Mouse (Mus musculus): ENCODE results near the gene Sorl1. TPM values are rescaled to one million over a fixed set of nuclear protein-coding genes. Genes with fewer than 3 reads are reported as not detected.
A peak's percentile ranks its signal among the peaks of the same experiment; 100 is the strongest.
"Not testable (repeated sequence)": the region's sequence is repeated elsewhere in the genome, so short reads cannot be mapped to it uniquely, and the experiment has no call there.

Gene Sorl1
- polyA plus RNA-seq, 1 experiment from 2014 or later = 11.4 TPM

GRCm38 (mm10) chr9:42070856-42071255, 53.2 kb downstream of the Sorl1 start:
- WGBS = 95% methylated on average over 6 of the region's 6 CpGs
- peaks cover 8% of the 10 kb centered on the region; the same call in 1 of the 2 replicates for H3K4me1 ChIP-seq (ENCODE audit: control insufficient read depth, insufficient read depth, low read depth, low read length)
- no peak for ATAC-seq
- H3K36me3 ChIP-seq (ENCODE audit: control insufficient read depth, insufficient read depth, low read length) = no peaks in the 10 kb centered on the region
- no peak overlapping the region for H3K4me2 ChIP-seq (ENCODE audit: low read length)
- no peak overlapping the region for H3K4me3 ChIP-seq (ENCODE audit: low read length)
- no peak overlapping the region for H3K9ac ChIP-seq (ENCODE audit: low read depth, low read length)
- no peak overlapping the region for H3K27ac ChIP-seq (ENCODE audit: low read depth, low read length)
- no peaks in the 10 kb centered on the region for H3K9me3 ChIP-seq (ENCODE audit: control insufficient read depth, low read length)
- H3K27me3 ChIP-seq (replicated peaks; ENCODE audit: control insufficient read depth, insufficient read depth, low read length) = no peaks in the 10 kb centered on the region

GRCm38 (mm10) chr9:42069471-42069870, 54.6 kb downstream of the Sorl1 start:
- Histone ChIP-seq H3K4me2 (ENCODE audit: low read length) (no peak overlapping the region), H3K4me3 (ENCODE audit: low read length) (no peak overlapping the region), H3K27me3 (replicated peaks; ENCODE audit: control insufficient read depth, insufficient read depth, low read length) (no peaks in the 10 kb centered on the region), H3K36me3 (ENCODE audit: control insufficient read depth, insufficient read depth, low read length) (no peaks in the 10 kb centered on the region), H3K4me1 (ENCODE audit: control insufficient read depth, insufficient read depth, low read depth, low read length) (peaks cover 8% of the 10 kb centered on the region; the same call in 1 of the 2 replicates), H3K9ac (ENCODE audit: low read depth, low read length) (no peak overlapping the region), H3K9me3 (ENCODE audit: control insufficient read depth, low read length) (no peaks in the 10 kb centered on the region), H3K27ac (ENCODE audit: low read depth, low read length) (no peak overlapping the region)
- no peak for ATAC-seq
- 91% methylated on average over 5 of the region's 5 CpGs for whole genome bisulfite sequencing

GRCm38 (mm10) chr9:42067950-42068349, 56.1 kb downstream of the Sorl1 start:
- Histone ChIP-seq H3K4me2 (ENCODE audit: low read length) (no peak overlapping the region), H3K9ac (ENCODE audit: low read depth, low read length) (no peak overlapping the region)

GRCm38 (mm10) chr9:42065756-42066155, 58.3 kb downstream of the Sorl1 start:
- Histone ChIP-seq H3K4me3 (ENCODE audit: low read length) (no peak overlapping the region), H3K4me2 (ENCODE audit: low read length) (no peak overlapping the region), H3K27me3 (replicated peaks; ENCODE audit: control insufficient read depth, insufficient read depth, low read length) (no peaks in the 10 kb centered on the region), H3K9ac (ENCODE audit: low read depth, low read length) (no peak overlapping the region), H3K36me3 (ENCODE audit: control insufficient read depth, insufficient read depth, low read length) (no peaks in the 10 kb centered on the region; the same call in 1 of the 2 replicates), H3K4me1 (ENCODE audit: control insufficient read depth, insufficient read depth, low read depth, low read length) (peaks cover 8% of the 10 kb centered on the region; the same call in 1 of the 2 replicates), H3K27ac (ENCODE audit: low read depth, low read length) (no peak overlapping the region), H3K9me3 (ENCODE audit: control insufficient read depth, low read length) (no peaks in the 10 kb centered on the region)
- 94% methylated on average over 1 of the region's 1 CpGs for WGBS
- no peak for ATAC-seq

More at GRCm38 (mm10) chr9:42067950-42068349, 56.1 kb downstream of the Sorl1 start:
- H3K9me3 ChIP-seq (ENCODE audit: control insufficient read depth, low read length) = no peaks in the 10 kb centered on the region
- no peaks in the 10 kb centered on the region; the same call in 1 of the 2 replicates for H3K36me3 ChIP-seq (ENCODE audit: control insufficient read depth, insufficient read depth, low read length)
- peaks cover 8% of the 10 kb centered on the region; the same call in 1 of the 2 replicates for H3K4me1 ChIP-seq (ENCODE audit: control insufficient read depth, insufficient read depth, low read depth, low read length)
- ATAC-seq = no peak
- no peaks in the 10 kb centered on the region for H3K27me3 ChIP-seq (replicated peaks; ENCODE audit: control insufficient read depth, insufficient read depth, low read length)
- H3K27ac ChIP-seq (ENCODE audit: low read depth, low read length) = no peak overlapping the region
- H3K4me3 ChIP-seq (ENCODE audit: low read length) = no peak overlapping the region
- 54% methylated on average over 9 of the region's 9 CpGs for WGBS

- Histone ChIP-seq H3K4me1 (ENCODE audit: control insufficient read depth, insufficient read depth, low read depth, low read length) (peaks cover 5% of the 10 kb centered on the region; the same call in 1 of the 2 replicates), H3K27me3 (replicated peaks; ENCODE audit: control insufficient read depth, insufficient read depth, low read length) (no peaks in the 10 kb centered on the region), H3K4me3 (ENCODE audit: low read length) (no peak overlapping the region), H3K4me2 (ENCODE audit: low read length) (no peak overlapping the region), H3K9ac (ENCODE audit: low read depth, low read length) (no peak overlapping the region), H3K36me3 (ENCODE audit: control insufficient read depth, insufficient read depth, low read length) (no peaks in the 10 kb centered on the region; the same call in 1 of the 2 replicates), H3K27ac (ENCODE audit: low read depth, low read length) (no peak overlapping the region), H3K9me3 (ENCODE audit: control insufficient read depth, low read length) (no peaks in the 10 kb centered on the region)
- WGBS = 81% methylated on average over 4 of the region's 4 CpGs
- no peak for ATAC-seq
Measured at GRCm38 (mm10) chr9:42063391-42063790, 60.7 kb downstream of the Sorl1 start.

- Histone ChIP-seq H3K9me3 (ENCODE audit: control insufficient read depth, low read length) (no peaks in the 10 kb centered on the region), H3K27me3 (replicated peaks; ENCODE audit: control insufficient read depth, insufficient read depth, low read length) (no peaks in the 10 kb centered on the region), H3K4me2 (ENCODE audit: low read length) (no peak overlapping the region), H3K4me1 (ENCODE audit: control insufficient read depth, insufficient read depth, low read depth, low read length) (no peaks in the 10 kb centered on the region), H3K4me3 (ENCODE audit: low read length) (no peak overlapping the region), H3K27ac (ENCODE audit: low read depth, low read length) (no peak overlapping the region), H3K9ac (ENCODE audit: low read depth, low read length) (no peak overlapping the region), H3K36me3 (ENCODE audit: control insufficient read depth, insufficient read depth, low read length) (no peaks in the 10 kb centered on the region; the same call in 1 of the 2 replicates)
- WGBS = 78% methylated on average over 8 of the region's 8 CpGs
- ATAC-seq = no peak; the same call in 1 of the 2 replicates
Measured at GRCm38 (mm10) chr9:42062269-42062668, 61.8 kb downstream of the Sorl1 start.

- H3K4me3 ChIP-seq (ENCODE audit: low read length); H3K9me3 ChIP-seq (ENCODE audit: control insufficient read depth, low read length); ATAC-seq; H3K36me3 ChIP-seq (ENCODE audit: control insufficient read depth, insufficient read depth, low read length); H3K27ac ChIP-seq (ENCODE audit: low read depth, low read length); H3K4me2 ChIP-seq (ENCODE audit: low read length); H3K27me3 ChIP-seq (replicated peaks; ENCODE audit: control insufficient read depth, insufficient read depth, low read length); H3K9ac ChIP-seq (ENCODE audit: low read depth, low read length): not testable (repeated sequence)
- peaks cover 16% of the 10 kb centered on the region for H3K4me1 ChIP-seq (ENCODE audit: control insufficient read depth, insufficient read depth, low read depth, low read length)
- 92% methylated on average over 2 of the region's 2 CpGs for WGBS
Measured at GRCm38 (mm10) chr9:42059006-42059405, 65.1 kb downstream of the Sorl1 start.

- Histone ChIP-seq H3K4me1 (ENCODE audit: control insufficient read depth, insufficient read depth, low read depth, low read length) (peaks cover 20% of the 10 kb centered on the region), H3K9ac (ENCODE audit: low read depth, low read length) (no peak overlapping the region), H3K36me3 (ENCODE audit: control insufficient read depth, insufficient read depth, low read length) (no peaks in the 10 kb centered on the region), H3K4me2 (ENCODE audit: low read length) (no peak overlapping the region), H3K27me3 (replicated peaks; ENCODE audit: control insufficient read depth, insufficient read depth, low read length) (no peaks in the 10 kb centered on the region), H3K9me3 (ENCODE audit: control insufficient read depth, low read length) (no peaks in the 10 kb centered on the region), H3K27ac (ENCODE audit: low read depth, low read length) (no peak overlapping the region), H3K4me3 (ENCODE audit: low read length) (no peak overlapping the region)
- WGBS = 91% methylated on average over 5 of the region's 5 CpGs
- ATAC-seq = no peak
Measured at GRCm38 (mm10) chr9:42056591-42056990, 67.5 kb downstream of the Sorl1 start.

- Histone ChIP-seq H3K9me3 (ENCODE audit: control insufficient read depth, low read length) (no peaks in the 10 kb centered on the region), H3K36me3 (ENCODE audit: control insufficient read depth, insufficient read depth, low read length) (no peaks in the 10 kb centered on the region), H3K4me1 (ENCODE audit: control insufficient read depth, insufficient read depth, low read depth, low read length) (peaks cover 20% of the 10 kb centered on the region), H3K9ac (ENCODE audit: low read depth, low read length) (peak overlapping the region; percentile 35), H3K27ac (ENCODE audit: low read depth, low read length) (peak overlapping the region; percentile 76), H3K4me2 (ENCODE audit: low read length) (no peak overlapping the region), H3K4me3 (ENCODE audit: low read length) (no peak overlapping the region), H3K27me3 (replicated peaks; ENCODE audit: control insufficient read depth, insufficient read depth, low read length) (no peaks in the 10 kb centered on the region)
- peak; percentile 46 for ATAC-seq
- 72% methylated on average over 4 of the region's 4 CpGs for WGBS
Measured at GRCm38 (mm10) chr9:42055378-42055777, 68.7 kb downstream of the Sorl1 start.

All from hindbrain, embryonic 16.5 days (tissue).